Mouse (Mus musculus) heart, postnatal 0 days (tissue): Measurements from ENCODE around the gene Aire. TPM values are rescaled to one million over a fixed set of nuclear protein-coding genes. Genes with fewer than 3 reads are reported as not detected.
"Not testable (repeated sequence)": the region's sequence is repeated elsewhere in the genome, so short reads cannot be mapped to it uniquely, and the experiment has no call there.

ENCODE experiments used
- ATAC-seq: fragments of 200-750 bp; cut with Nextera tagmentation; 2 replicates; pipeline ENCODE4 v1.8.0; 2017; ENCODE audit warnings: low read depth, moderate number of reproducible peaks, moderate library complexity; ENCODE audit not compliant: insufficient read depth
- DNase-seq: peaks from one replicate; pipeline ENCODE4 v3.0.0-alpha.2; 2016; ENCODE audit warnings: low spot score
- H3K27ac ChIP-seq: fragments of 300-500 bp; sonication (generic); 2 replicates; pipeline ENCODE4 v1.5.1; 2014; ENCODE audit warnings: low read depth, mild to moderate bottlenecking
- H3K27me3 ChIP-seq: fragments of 300-500 bp; sonication (generic); 2 replicates; pipeline ENCODE4 v1.6.1; 2014; ENCODE audit warnings: low read length, mixed read lengths; ENCODE audit not compliant: control insufficient read depth, insufficient read depth
- H3K36me3 ChIP-seq: fragments of 300-500 bp; sonication (generic); replicated peaks from 2 replicates; pipeline ENCODE4 v1.6.1; 2014; ENCODE audit warnings: low read length, mixed read lengths; ENCODE audit not compliant: control insufficient read depth, insufficient read depth
- H3K4me1 ChIP-seq: fragments of 300-500 bp; sonication (generic); 2 replicates; pipeline ENCODE4 v1.6.1; 2014; ENCODE audit warnings: antibody characterized with exemption; ENCODE audit not compliant: control insufficient read depth, insufficient read depth
- H3K4me2 ChIP-seq: fragments of 300-500 bp; sonication (generic); 2 replicates; pipeline ENCODE4 v1.6.1; 2014; ENCODE audit warnings: low read depth, mild to moderate bottlenecking, low read length, moderate library complexity
- H3K4me3 ChIP-seq: fragments of 300-500 bp; sonication (generic); 2 replicates; pipeline ENCODE4 v1.5.1; 2014; ENCODE audit warnings: low read depth, low read length
- H3K9ac ChIP-seq: fragments of 300-500 bp; sonication (generic); replicated peaks from 2 replicates; pipeline ENCODE4 v1.6.1; 2014; ENCODE audit warnings: low read depth, low read length, mixed read lengths
- H3K9me3 ChIP-seq: fragments of 300-500 bp; sonication (generic); replicated peaks from 2 replicates; pipeline ENCODE4 v1.6.1; 2016; ENCODE audit warnings: low read length; ENCODE audit not compliant: control insufficient read depth
- CTCF ChIP-seq: IDR thresholded peaks from 2 replicates; pipeline ENCODE4 v1.5.1; 2016; ENCODE audit warnings: antibody characterized with exemption, control low read depth, low read depth
- EP300 ChIP-seq: IDR thresholded peaks from 2 replicates; pipeline ENCODE4 v1.6.1; 2016; ENCODE audit warnings: antibody characterized with exemption, low read depth
- WGBS: fragments of 180-500 bp; shearing (Covaris S2); extraction: QIAGEN DNeasy Blood & Tissue Kit; methylation state at CpG from one replicate; pipeline ENCODE4 v1.1.7; 2014; 5-methylcytosine and 5-hydroxymethylcytosine counted together
- polyA plus RNA-seq: library from polyadenylated mRNA; unstranded; fragments of >200 nt; fragmentation: Nextera tagmentation; extraction: Ambion mirVana; gene quantifications from 2 replicates; pipeline ENCODE4 v1.2.1, GENCODE M21; 2015
- total RNA-seq: library from RNA; depleted of rRNA; stranded (reverse); fragments of >200 nt; gene quantifications from 2 replicates; pipeline ENCODE4 v1.2.3, GENCODE M21; 2014; ENCODE audit warnings: low replicate concordance

The Aire gene
- total and polyA plus RNA-seq, 2 experiments from 2014 or later = not detected

GRCm38 (mm10) chr10:78019291-78019690 is 24.1 kb downstream of the Aire start:
- 77% methylated on average over 4 of the region's 4 CpGs for WGBS
- TF ChIP-seq EP300 = no peak
- TF ChIP-seq CTCF = no peak
- no peaks in the 10 kb centered on the region for H3K4me1 ChIP-seq
- no peaks in the 10 kb centered on the region for H3K27me3 ChIP-seq
- ATAC-seq = peak; percentile 49
- 0 out of 2 replicates have a peak, but pooled peaks cover 6% of the 10 kb centered on the region for H3K9me3 ChIP-seq
- peak overlapping the region; percentile 80 for H3K27ac ChIP-seq
- DNase-seq = no peak
- H3K4me2 ChIP-seq = peak overlapping the region; percentile 52
- 0 out of 2 replicates have a peak overlapping the region, but pooled peaks have one; percentile 20 for H3K9ac ChIP-seq
- H3K36me3 ChIP-seq = no peaks in the 10 kb centered on the region
- H3K4me3 ChIP-seq = no peak overlapping the region

- no peaks in the 10 kb centered on the region for H3K27me3 ChIP-seq
- peak overlapping the region; percentile 28 for H3K4me3 ChIP-seq
- peak; percentile 80 for DNase-seq
- TF ChIP-seq EP300 (no peak), CTCF (peak; percentile 95)
- H3K36me3 ChIP-seq = no peaks in the 10 kb centered on the region
- peak overlapping the region; percentile 52 for H3K4me2 ChIP-seq
- H3K27ac ChIP-seq = peak overlapping the region; percentile 80
- peak; percentile 86 for ATAC-seq
- no peaks in the 10 kb centered on the region for H3K4me1 ChIP-seq
- WGBS = 11% methylated on average over 19 of the region's 19 CpGs
- 0 out of 2 replicates have a peak, but pooled peaks cover 6% of the 10 kb centered on the region for H3K9me3 ChIP-seq
- H3K9ac ChIP-seq = no peak overlapping the region
Observed at GRCm38 (mm10) chr10:78018797-78019203, 24.6 kb downstream of the Aire start.

- no peak for TF ChIP-seq EP300
- TF ChIP-seq CTCF = no peak
- Histone ChIP-seq H3K4me1 (no peaks in the 10 kb centered on the region), H3K4me2 (no peak overlapping the region), H3K36me3 (no peaks in the 10 kb centered on the region), H3K4me3 (no peak overlapping the region), H3K9me3 (0 out of 2 replicates have a peak, but pooled peaks cover 6% of the 10 kb centered on the region), H3K27me3 (no peaks in the 10 kb centered on the region), H3K9ac (no peak overlapping the region), H3K27ac (peak overlapping the region; percentile 28; the same call in 1 of the 2 replicates)
- 50% methylated on average over 5 of the region's 5 CpGs for WGBS
- ATAC-seq (no peak), DNase-seq (no peak)
Observed at GRCm38 (mm10) chr10:78016366-78016765, 27.0 kb downstream of the Aire start.

GRCm38 (mm10) chr10:78015489-78015888 is 27.9 kb downstream of the Aire start:
- TF ChIP-seq CTCF (no peak), EP300 (no peak)
- no peaks in the 10 kb centered on the region for H3K27me3 ChIP-seq
- ATAC-seq (peak; percentile 50; the same call in 1 of the 2 replicates), DNase-seq (peak; percentile 50)
- H3K4me2 ChIP-seq = no peak overlapping the region
- WGBS = 41% methylated on average over 1 of the region's 1 CpGs
- 0 out of 2 replicates have a peak overlapping the region, but pooled peaks have one; percentile 14 for H3K9ac ChIP-seq
- H3K4me1 ChIP-seq = no peaks in the 10 kb centered on the region; the same call in 1 of the 2 replicates
- H3K9me3 ChIP-seq = 0 out of 2 replicates have a peak, but pooled peaks cover 6% of the 10 kb centered on the region
- H3K36me3 ChIP-seq = no peaks in the 10 kb centered on the region
- H3K27ac ChIP-seq = peak overlapping the region; percentile 87
- no peak overlapping the region for H3K4me3 ChIP-seq

- Histone ChIP-seq H3K27ac (no peak overlapping the region), H3K27me3 (no peaks in the 10 kb centered on the region), H3K4me1 (peaks cover 11% of the 10 kb centered on the region), H3K9me3 (0 out of 2 replicates have a peak, but pooled peaks cover 6% of the 10 kb centered on the region), H3K9ac (no peak overlapping the region), H3K36me3 (no peaks in the 10 kb centered on the region), H3K4me3 (no peak overlapping the region), H3K4me2 (no peak overlapping the region)
- TF ChIP-seq EP300 = no peak
- no peak for TF ChIP-seq CTCF
- WGBS = 86% methylated on average over 18 of the region's 18 CpGs
- DNase-seq = no peak
- no peak for ATAC-seq
Observed at GRCm38 (mm10) chr10:78012661-78013495, 30.5 kb downstream of the Aire start.

GRCm38 (mm10) chr10:78011116-78011515 is 32.3 kb downstream of the Aire start:
- not testable (repeated sequence) for H3K36me3 ChIP-seq, H3K9me3 ChIP-seq, H3K27me3 ChIP-seq, H3K4me3 ChIP-seq, DNase-seq, ATAC-seq, H3K27ac ChIP-seq, H3K4me2 ChIP-seq, H3K9ac ChIP-seq
- H3K4me1 ChIP-seq = peaks cover 26% of the 10 kb centered on the region
- 91% methylated on average over 5 of the region's 5 CpGs for WGBS
